Mouse (Mus musculus) 3T3-L1 (cell line): ENCODE data around the gene Chgb.

Experiments
- DNase-seq: peaks from one replicate; pipeline ENCODE4 v3.0.0-alpha.2; 2015; ENCODE audit warnings: low read depth, low spot score

The Chgb gene

DNA sequence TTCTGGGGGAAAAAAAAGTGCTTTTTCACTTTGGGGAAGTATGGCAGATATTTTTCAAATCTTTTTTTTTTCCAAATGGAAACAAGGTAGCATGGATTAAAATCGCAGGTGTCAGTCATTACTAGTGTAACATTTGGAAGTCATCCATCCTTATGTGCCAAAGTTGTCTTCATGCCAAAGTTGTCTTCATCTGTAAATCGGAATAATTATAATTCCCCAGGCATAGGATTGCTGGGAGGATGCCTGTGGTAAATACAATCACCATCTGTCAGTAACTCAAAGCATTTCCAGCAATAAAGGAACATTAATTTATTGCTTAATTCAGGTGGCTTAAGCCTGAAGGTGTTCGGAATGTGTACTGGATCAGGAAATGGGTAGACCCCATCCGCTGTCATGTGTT is 60.0 kb downstream of the Chgb start:
- no peak for DNase-seq
